Mouse (Mus musculus): ENCODE results near the gene Tubb3.

DNA sequence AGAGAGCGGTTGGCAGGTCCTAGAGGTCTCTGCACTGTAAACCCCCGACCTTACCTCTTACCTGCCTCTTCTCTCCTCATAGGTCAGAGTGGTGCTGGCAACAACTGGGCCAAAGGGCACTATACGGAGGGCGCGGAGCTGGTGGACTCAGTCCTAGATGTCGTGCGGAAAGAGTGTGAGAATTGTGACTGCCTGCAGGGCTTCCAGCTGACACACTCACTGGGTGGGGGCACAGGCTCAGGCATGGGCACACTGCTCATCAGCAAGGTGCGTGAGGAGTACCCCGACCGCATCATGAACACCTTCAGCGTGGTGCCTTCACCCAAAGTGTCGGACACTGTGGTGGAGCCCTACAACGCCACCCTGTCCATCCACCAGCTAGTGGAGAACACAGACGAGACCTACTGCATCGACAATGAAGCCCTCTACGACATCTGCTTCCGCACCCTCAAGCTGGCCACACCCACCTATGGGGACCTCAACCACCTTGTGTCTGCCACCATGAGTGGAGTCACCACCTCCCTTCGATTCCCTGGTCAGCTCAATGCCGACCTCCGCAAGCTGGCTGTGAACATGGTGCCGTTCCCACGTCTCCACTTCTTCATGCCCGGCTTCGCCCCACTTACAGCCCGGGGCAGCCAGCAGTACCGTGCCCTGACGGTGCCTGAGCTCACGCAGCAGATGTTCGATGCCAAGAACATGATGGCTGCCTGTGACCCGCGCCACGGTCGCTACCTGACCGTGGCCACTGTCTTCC lies 9.5 kb downstream of the Tubb3 start:
- no peak for TF ChIP-seq POLR2A (IDR thresholded peaks at IDR 0.05; ENCODE audit: low read depth, low read length)
- no peak for TF ChIP-seq CTCF (IDR thresholded peaks at IDR 0.05; ENCODE audit: borderline replicate concordance, insufficient read depth, low read length)
